Mouse (Mus musculus): ENCODE measurements around the gene Atp10b. TPM values are rescaled to one million over a fixed set of nuclear protein-coding genes. Genes with fewer than 3 reads are reported as not detected.

Gene Atp10b
- polyA plus RNA-seq, 1 experiment from 2014 or later = 2.5 TPM

DNA sequence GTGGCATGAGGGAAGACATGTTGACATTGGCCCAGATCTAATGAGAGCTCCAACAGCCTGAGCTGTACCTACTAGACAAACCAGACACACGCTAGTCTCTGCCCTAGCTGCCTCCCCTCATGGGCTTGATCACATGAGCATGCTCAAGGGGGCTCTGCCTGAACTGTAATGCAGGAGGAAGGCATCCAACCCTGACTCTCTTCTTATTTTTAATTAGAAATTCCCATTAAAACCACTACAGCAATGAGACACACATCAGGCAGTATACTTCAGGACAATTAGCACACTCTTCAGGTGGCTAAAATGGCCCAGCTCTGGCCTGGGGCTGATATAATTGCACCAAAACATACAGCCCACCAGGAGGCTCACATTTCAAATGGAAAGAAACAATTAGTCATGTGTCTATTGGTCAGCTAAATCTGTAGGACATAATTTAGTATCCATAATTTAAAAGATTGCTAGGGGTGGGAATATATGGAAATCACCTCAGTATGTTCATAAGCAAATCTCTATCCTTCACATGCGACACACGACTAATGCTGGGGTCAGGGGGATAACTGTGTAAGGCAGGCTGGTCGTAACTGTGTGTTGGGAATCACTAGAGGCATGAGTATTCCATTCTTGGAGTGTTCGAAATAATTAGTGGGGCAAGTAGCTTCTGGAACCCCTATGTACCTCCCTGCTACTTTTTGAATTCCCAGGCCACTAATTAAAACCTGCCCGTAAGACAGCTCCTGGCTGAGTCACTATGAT is 120.0 kb downstream of the Atp10b start:
- no peak for ATAC-seq
- Histone ChIP-seq H3K4me3 (ENCODE audit: low read length) (no peak overlapping the region), H3K9me3 (ENCODE audit: control insufficient read depth, low read length) (no peaks in the 10 kb centered on the region), H3K36me3 (ENCODE audit: control insufficient read depth, insufficient read depth, low read length) (no peaks in the 10 kb centered on the region), H3K27ac (ENCODE audit: low read length) (no peak overlapping the region), H3K27me3 (replicated peaks; ENCODE audit: control insufficient read depth, insufficient read depth, low read length) (no peaks in the 10 kb centered on the region), H3K4me1 (ENCODE audit: control insufficient read depth, insufficient read depth, low read length) (no peaks in the 10 kb centered on the region), H3K9ac (ENCODE audit: low read depth, low read length) (no peak overlapping the region), H3K4me2 (ENCODE audit: low read depth, low read length) (no peak overlapping the region)
- WGBS = 81% methylated on average over 6 of the region's 6 CpGs

DNA sequence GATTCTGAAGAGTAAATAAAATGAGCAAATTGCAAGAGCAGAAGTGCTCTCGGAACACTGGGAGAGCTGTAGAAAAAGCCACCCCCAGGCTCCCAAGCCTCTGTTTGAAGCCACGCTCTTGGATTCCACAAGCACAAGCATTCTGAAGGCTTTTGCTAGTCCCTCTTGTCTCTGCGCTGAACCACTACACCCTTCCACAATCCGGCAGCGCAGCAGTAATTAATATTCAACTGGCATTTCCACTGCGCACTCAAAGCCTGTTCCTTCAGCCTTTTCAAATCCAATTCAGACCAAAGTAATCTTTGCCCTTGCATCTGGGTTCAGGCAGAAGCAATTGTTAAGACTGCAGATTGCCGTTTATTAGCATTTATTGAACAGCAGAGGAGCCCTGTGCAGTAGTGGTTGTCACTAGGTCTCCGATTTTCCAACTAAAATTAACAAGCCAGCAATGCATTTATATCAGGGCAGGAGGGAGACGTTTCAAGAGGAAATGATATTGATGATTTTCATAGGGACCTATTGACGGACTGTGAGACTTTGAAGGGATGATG is 120.7 kb downstream of the Atp10b start:
- Histone ChIP-seq H3K4me2 (ENCODE audit: low read depth, low read length) (no peak overlapping the region), H3K4me3 (ENCODE audit: low read length) (no peak overlapping the region), H3K36me3 (ENCODE audit: control insufficient read depth, insufficient read depth, low read length) (no peaks in the 10 kb centered on the region), H3K4me1 (ENCODE audit: control insufficient read depth, insufficient read depth, low read length) (no peaks in the 10 kb centered on the region), H3K27me3 (replicated peaks; ENCODE audit: control insufficient read depth, insufficient read depth, low read length) (no peaks in the 10 kb centered on the region), H3K9ac (ENCODE audit: low read depth, low read length) (no peak overlapping the region), H3K27ac (ENCODE audit: low read length) (no peak overlapping the region), H3K9me3 (ENCODE audit: control insufficient read depth, low read length) (no peaks in the 10 kb centered on the region)
- WGBS = 75% methylated on average over 10 of the region's 10 CpGs
- ATAC-seq = no peak

DNA sequence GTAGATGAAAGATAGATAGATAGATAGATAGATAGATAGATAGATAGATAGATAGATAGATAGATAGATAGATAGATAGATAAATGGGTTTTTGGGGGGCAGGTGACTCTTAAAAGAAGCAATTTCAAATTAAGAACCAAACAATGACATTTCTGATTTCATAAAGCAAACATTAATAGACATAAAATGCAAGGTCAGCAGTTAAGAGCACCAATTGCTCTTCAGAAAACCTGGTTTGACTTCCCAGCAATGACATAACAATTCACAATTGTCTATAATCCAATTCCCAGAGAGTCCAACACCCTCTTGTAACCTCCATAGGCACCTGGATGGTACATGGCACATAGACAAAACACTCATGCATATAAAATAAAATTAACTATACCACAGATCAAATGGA is 124.2 kb downstream of the Atp10b start:
- Histone ChIP-seq H3K27ac (ENCODE audit: low read length) (no peak overlapping the region), H3K4me2 (ENCODE audit: low read depth, low read length) (no peak overlapping the region), H3K4me3 (ENCODE audit: low read length) (no peak overlapping the region), H3K9ac (ENCODE audit: low read depth, low read length) (no peak overlapping the region), H3K27me3 (replicated peaks; ENCODE audit: control insufficient read depth, insufficient read depth, low read length) (no peaks in the 10 kb centered on the region), H3K9me3 (ENCODE audit: control insufficient read depth, low read length) (no peaks in the 10 kb centered on the region), H3K4me1 (ENCODE audit: control insufficient read depth, insufficient read depth, low read length) (no peaks in the 10 kb centered on the region), H3K36me3 (ENCODE audit: control insufficient read depth, insufficient read depth, low read length) (no peaks in the 10 kb centered on the region)
- ATAC-seq = no peak

DNA sequence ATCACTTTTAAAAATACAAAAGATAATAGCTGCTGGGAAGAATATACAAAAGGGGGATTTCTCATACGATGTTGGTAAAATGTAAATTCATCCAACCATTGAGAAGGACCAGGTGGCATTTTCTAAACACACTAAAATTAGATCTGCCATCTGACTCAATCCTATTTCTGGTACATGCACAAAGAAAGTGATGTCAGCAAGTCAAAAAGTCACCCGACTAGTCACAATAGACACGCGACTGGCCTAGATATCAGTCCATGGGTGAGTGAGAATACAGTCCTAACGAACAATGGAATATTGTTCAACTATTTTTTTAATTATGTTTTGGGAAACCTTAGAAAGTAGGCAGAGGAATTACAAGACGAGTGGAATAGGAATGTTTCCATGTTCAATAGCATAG is 147.9 kb downstream of the Atp10b start:
- WGBS = 81% methylated on average over 6 of the region's 6 CpGs
- H3K4me2 ChIP-seq (ENCODE audit: low read depth, low read length) = no peak overlapping the region
- H3K4me3 ChIP-seq (ENCODE audit: low read length) = no peak overlapping the region
- no peak for ATAC-seq
- H3K9me3 ChIP-seq (ENCODE audit: control insufficient read depth, low read length) = no peaks in the 10 kb centered on the region
- no peak overlapping the region for H3K27ac ChIP-seq (ENCODE audit: low read length)
- H3K27me3 ChIP-seq (replicated peaks; ENCODE audit: control insufficient read depth, insufficient read depth, low read length) = no peaks in the 10 kb centered on the region
- no peaks in the 10 kb centered on the region for H3K4me1 ChIP-seq (ENCODE audit: control insufficient read depth, insufficient read depth, low read length)
- no peak overlapping the region for H3K9ac ChIP-seq (ENCODE audit: low read depth, low read length)
- no peaks in the 10 kb centered on the region for H3K36me3 ChIP-seq (ENCODE audit: control insufficient read depth, insufficient read depth, low read length)

DNA sequence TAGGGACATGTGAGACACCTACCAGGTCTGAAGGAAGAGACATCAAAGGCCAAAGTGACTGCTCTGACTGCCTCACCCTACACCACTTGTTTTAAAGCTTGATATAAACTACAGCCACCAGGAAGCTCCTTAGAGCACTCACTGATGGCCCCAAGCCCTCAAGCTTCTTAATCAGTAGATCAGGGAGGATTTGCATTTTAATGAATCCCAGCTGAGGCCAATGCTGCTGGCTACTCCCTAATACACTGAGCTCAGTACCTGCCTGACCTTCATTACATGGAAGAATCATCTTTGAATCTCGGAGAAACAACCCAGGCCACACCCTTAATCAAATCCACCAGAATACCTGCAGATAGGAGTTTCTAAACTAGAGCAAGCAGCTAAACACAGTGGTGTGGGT is 161.3 kb downstream of the Atp10b start:
- Histone ChIP-seq H3K27ac (ENCODE audit: low read length) (no peak overlapping the region), H3K4me1 (ENCODE audit: control insufficient read depth, insufficient read depth, low read length) (no peaks in the 10 kb centered on the region), H3K4me2 (ENCODE audit: low read depth, low read length) (no peak overlapping the region), H3K9ac (ENCODE audit: low read depth, low read length) (no peak overlapping the region), H3K36me3 (ENCODE audit: control insufficient read depth, insufficient read depth, low read length) (no peaks in the 10 kb centered on the region), H3K27me3 (replicated peaks; ENCODE audit: control insufficient read depth, insufficient read depth, low read length) (no peaks in the 10 kb centered on the region), H3K9me3 (ENCODE audit: control insufficient read depth, low read length) (no peaks in the 10 kb centered on the region), H3K4me3 (ENCODE audit: low read length) (no peak overlapping the region)
- 33% methylated on average over 1 of the region's 1 CpGs for WGBS
- ATAC-seq = no peak

Other genes with a start within 250 kb of the Atp10b start
- not detected in 2 replicates for gene Gm9972, start 114.1 kb upstream of the Atp10b start, polyA plus RNA-seq (2015; fragmentation: Nextera tagmentation; extraction: Ambion mirVana)